Mouse (Mus musculus) fat pad, adult 2 months (tissue): ENCODE results near the gene Atp2c2.

Experiments
- DNase-seq: peaks from one replicate; pipeline ENCODE4 v3.0.0-alpha.2; 2011; ENCODE audit warnings: low read depth, low spot score; ENCODE audit errors: extremely low read depth

Gene Atp2c2

DNA sequence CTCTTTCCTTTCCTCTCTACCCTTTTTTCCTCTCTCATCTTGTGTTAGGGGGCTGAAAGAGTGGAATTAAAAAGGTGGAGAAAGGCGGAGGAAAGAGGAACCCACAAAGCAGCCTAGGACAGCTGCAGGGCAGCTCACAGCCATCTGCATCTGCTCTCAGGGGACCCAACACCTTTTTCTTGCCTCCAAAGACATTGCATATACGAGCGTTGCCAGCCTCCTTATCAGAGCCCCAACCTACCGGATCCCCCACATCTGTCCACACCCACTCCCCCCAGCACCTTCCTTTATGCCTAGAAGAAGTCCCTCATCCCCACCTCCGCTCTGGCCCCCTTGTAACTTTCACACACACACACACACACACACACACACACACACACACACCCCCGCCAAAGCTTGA is 83.8 kb downstream of the Atp2c2 start:
- no peak for DNase-seq

DNA sequence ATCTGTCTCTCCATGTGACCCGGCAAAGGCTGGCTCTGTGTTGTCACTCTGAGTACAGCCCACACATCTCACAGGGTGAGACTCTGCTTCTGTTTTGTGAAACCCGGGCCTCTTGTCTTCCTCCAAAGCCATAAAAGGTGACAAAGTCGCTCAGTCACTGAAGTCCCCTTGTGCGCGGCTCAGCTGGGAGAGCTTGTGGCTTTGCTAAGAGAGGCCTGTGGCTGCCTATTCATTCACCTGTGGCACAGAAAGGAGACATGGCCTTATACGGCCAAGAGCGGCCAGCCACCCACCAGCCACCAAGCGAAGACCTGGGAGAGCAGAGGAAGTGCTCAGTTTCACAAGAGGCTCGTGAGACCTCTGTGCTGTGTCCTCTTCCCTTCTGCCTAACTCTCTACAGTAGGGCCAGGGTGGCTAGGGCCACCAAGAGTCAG is 84.3 kb downstream of the Atp2c2 start:
- DNase-seq, result no peak

DNA sequence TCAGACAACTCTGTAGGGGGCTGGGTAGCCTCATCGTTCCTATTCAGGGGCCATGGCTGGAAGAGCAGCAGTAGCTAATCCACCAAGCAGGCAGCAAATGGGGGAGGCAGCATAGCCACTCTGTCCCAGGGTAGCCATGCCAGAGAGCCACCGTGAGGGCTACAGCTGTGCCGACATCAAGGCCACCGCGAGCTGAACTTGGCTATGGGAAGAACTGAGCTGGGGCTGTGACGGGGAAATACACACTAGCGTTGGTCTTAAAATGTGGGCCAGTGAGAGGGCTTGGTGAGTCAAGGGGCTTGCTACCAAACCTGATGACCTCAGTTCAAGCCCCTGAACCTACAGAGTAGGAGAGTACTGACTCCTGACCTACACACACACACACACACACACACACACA is 84.9 kb downstream of the Atp2c2 start:
- DNase-seq, result no peak

DNA sequence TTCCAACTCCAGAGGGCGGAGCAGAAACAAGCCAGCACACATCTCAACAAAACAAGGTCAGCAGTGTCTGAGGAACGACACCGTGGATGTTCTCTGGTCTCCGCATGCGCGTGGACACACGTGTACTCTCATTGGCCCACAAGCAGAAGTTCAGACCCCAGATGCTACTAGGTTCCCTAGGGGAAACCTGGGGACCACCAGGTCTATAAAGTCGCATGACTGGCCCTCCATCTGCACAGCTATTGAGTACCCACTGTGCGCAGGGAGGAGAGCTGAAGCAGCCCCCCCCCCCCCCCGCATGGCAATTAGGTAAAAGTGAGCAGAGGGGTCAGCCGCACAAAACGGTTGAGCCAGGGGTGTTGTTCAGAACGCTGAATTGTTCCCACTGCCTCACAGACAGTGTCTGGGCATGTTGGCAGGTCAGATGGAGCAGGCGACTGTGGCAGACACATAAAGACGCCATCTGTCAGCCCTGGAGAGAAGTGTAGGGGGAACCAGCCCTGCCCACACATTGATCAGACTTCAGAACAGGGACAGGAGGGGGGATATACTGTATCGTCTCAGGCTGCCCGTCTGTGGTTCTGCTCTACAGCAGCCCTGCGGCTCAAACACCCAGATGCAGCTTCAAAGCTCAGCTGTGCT is 86.1 kb downstream of the Atp2c2 start:
- DNase-seq, result no peak

DNA sequence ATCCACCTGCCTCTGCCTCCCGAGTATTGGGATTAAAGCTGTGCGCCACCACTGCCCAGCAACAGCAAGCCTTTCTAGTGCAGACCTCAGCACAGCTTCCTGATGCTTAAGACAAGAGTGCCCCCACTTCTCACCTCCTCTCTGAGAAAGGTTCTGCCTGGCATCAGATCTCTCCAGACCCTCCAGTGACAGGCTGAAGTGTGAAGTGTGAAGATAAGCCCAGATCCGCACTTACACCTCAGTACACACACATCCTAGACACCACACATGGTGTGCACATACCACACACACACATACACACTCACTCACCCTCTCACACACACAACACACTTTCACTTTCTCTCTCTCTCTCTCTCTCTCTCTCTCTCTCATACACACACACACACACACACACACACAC is 87.1 kb downstream of the Atp2c2 start:
- no peak for DNase-seq

DNA sequence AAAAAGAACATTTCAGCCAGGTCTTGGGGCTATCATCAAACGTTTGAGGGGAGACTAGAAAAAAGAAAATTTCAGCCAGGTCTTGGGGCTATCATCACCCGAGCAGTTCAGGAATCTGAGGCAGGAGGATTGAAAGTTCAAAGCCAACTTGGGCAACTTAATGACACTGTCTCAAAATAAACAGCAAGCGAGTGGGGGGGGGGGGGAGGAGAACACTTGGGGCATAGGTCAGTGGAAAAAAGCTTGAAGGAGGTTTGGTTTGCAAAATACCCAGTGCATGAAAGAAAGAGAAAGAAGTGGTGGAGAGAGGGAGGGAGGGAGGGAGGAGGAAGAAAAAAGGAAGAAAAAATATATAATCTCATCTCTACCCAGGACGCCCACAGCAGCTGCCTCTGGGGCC is 87.5 kb downstream of the Atp2c2 start:
- DNase-seq, result no peak

DNA sequence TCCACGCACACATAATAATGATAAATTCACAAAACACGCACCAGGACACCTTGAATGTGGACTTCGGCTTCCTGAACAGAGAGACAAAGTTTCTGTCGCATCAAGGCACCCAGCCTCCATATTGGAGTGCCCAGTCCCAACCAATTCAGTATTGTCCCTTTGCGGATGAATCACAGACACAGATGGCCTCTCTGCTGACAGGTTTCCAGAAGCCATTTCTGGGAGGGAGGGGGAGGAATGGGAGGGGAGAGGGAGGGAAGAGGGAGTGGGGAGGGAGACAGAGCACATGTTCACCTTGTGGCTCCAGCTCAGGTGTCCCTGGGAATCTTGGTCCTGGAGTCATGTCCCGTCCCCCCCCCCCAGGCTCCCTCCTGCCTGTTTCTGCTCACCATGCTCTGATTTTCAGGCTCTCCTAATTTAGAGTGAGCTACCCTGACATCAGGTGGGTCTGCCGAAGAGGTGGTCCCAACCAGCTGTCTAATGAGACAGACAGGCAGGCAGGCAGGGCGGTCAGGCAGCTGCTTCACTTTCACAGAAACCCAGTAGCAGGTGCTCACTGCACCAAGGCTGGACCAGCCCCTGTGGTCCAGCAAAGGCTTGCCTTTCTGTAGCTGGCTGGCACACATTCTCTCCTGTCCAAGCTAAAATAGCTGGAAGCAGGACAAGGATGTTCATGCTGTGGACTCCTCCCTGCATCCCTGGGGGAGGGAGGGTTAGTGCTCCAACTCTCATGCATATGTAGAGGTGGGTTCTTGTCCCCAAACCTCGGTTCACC is 89.0 kb downstream of the Atp2c2 start:
- DNase-seq, result no peak

DNA sequence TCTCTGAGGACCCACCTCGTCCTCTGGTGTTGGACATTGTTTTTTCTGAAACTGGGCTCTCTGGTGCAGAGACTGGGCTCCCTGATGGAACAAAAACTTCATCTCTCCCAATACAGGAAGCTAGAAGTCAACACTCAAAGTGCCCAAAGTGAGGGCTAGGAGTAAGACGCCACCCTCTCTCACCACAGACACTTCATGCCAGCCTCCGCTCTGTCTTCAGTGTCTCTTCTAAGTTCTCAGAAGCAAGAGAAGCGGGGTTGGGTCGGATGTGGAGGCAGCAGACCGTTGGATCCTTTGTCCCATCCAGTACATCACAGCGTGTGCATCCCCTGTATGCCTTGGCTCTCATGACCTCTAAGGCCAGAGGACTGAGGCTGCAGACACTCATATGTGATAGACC is 89.8 kb downstream of the Atp2c2 start:
- DNase-seq, result no peak

DNA sequence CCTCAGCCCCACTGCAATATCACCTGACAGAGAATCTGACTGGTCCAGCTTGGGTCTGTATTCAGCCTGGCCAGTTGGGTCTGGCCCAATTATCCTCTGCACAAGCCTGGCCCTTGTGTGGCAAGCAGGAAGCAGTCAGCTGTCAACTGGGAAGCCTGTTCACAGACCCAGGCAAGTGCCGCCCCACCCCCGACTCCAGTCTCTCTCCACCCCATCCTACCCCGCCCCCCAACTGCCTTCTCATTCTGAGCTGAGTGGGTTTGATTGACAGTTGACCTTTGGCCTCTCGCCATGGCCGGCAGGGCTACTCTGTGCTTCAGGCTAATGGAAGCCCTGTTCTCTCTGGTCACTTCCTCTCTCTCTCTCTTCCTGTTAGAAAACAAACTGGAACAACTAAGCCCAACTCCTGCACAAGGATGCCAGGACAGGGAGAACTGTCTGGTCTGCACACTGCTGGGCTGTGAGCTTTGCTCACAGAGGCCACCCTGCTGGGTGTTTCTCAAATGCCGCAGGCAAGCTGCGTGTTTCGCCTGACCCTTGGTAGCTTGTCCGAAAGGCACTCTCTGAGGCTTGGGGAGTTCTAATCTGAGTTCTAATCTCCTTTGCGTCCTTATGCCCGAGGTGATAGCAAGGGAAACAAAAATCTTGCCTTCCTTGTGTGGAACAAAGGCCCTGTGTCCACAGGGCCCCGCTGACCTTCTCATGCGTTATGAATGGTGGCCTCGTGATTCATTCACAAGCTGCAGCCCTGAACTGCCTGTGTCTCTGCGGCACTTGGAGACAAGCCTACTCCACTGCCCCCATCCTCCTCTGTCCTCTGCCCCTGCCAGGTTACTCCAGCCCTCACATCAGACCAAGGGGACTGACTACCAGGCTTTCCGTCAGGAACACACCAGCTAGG is 92.2 kb downstream of the Atp2c2 start:
- DNase-seq, result no peak

DNA sequence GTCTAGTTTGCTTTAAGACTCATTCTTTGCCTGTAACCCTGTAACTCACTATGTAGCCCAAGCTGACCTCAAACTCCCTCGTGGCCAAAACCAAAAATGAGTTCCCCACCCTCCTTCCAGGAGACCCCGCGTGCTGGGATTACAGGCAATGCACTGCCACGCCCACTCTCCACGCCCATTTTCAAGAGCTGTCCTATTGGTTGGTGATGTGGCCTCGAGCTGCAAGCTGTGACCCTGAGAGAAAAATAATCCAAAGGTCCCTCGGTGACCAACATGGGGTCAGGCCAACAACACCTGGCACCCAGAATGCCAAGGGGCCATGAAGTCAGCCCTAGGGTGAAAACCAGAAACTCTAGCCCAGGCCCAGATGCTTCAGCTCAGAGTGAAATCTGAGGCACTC is 94.9 kb downstream of the Atp2c2 start:
- no peak for DNase-seq

DNA sequence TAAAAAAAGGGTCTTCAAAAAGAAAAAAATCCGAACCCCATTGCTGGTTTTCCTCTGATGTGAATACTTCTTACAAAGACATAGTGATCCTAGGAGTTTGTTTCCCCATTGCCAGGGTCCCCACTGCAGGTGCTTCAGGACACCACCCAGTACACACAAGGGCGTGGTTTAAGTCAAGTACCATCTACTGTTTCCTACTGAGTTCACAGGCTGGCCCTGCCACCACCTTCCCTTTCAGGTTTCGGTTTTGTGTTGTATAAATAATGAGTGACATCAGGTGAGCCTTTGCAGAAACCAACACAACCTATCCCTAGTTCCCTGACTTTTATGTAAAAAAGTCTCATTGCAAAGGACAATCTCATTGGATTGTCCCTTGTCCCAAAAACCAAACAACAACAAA is 95.8 kb downstream of the Atp2c2 start:
- DNase-seq, result no peak

DNA sequence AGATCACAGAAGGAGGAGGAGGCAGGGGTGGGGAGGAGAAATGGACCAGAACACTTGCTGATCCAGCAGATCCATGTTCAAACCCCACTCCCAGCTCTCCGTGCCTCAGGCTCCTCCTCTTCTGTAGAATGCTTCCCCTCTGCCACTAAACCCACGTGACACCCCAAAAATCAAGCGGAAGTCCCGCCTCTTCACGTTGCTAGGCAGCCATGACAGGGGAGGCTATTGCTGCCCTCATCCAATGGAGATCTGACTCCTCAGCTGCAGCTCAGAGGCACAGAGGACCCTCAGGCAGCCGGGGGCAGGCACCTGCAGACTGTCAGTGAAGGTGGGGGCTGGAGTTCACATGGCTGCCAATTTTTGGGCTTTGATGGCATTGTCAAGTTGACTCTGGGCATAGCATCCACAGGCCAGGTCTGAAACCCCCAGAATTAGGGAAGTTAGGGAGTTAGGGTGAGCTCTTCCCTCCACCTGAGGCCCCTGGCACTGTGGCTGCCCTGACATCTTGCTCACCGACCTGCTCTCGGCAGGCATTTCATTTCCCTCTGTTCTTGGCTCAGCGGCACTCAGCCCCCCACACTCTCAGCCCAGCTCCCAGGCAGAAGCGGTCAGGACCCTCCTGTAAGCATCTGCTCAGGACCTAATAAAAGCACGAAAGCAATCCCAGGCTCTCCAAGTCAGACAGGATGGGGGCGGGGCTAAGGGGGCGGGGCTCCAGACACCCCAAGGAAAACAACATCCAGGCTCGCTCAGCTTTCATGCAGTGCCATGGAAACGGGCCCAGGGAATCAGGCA is 98.6 kb downstream of the Atp2c2 start:
- DNase-seq, result no peak

DNA sequence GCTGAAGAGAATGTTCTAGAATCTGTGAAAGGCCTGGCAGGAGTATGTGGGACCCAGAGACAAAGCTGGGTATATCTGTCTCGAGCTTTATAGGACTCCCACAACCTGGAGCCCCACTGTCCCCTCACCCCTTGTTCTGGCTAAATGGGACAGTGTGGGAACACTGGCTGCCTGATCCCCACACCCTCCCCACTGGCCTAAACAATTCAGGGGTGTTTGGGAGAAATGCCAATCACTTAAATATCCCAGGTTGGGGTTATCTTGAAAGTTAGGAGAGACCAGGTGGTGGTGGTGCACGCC is 99.1 kb downstream of the Atp2c2 start:
- no peak for DNase-seq

DNA sequence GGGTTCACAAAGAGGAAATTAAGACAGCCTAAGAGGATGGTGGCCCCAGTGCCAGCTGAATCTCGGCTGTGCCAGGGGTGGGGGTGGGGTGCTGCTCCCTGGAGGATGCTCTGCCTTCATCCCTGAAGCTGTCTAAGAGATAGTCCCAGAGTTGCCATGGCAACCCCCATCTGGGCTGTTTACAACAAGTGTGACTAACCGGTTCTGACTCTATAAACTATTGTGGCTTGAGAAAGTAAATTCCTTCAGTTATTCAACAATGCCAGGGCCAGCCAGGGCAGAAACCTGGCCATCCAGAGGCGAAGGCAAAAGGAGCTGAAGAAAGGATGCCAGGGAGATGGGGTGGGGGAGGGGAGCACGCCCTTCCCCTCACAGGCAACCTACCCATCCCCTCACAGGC is 101.4 kb downstream of the Atp2c2 start:
- no peak for DNase-seq

DNA sequence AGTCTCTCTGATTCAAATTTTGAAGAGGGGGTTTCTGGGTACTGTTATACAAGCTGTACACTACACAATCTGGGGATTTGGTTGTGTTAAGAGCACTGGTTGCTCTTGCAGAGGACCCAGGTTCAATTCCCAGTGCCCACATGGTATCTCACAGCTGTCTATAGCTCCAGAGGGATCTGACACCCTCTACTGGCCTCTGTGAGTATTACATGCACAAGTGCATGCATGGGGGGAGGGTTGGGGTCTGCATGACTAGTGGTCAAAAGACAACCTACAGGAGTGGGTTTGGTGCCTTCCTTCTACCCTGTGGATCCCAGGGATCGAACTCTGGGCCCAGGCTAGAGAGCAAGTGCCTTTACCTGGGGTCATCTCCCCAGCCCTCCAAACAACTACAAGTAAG is 102.8 kb downstream of the Atp2c2 start:
- no peak for DNase-seq

DNA sequence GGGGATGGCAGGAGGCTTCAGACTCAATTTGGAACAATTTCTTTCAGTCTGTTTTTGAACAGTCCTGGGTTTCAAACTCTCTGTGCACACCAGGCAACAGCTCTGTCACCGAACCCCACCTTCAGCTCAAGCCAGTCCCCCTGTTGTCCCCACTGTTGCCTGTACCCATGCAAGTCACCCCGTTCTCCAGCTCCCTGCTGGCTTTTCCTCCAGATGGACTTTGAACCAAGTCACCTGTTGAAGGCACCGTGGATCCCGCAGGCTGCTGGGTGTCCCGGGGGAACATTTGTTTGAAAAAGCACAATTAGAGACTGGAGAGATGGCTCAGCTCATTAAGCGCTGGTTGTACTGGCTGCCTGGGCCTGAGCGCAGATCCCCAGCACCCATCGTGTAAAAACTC is 105.5 kb downstream of the Atp2c2 start:
- DNase-seq, result no peak

DNA sequence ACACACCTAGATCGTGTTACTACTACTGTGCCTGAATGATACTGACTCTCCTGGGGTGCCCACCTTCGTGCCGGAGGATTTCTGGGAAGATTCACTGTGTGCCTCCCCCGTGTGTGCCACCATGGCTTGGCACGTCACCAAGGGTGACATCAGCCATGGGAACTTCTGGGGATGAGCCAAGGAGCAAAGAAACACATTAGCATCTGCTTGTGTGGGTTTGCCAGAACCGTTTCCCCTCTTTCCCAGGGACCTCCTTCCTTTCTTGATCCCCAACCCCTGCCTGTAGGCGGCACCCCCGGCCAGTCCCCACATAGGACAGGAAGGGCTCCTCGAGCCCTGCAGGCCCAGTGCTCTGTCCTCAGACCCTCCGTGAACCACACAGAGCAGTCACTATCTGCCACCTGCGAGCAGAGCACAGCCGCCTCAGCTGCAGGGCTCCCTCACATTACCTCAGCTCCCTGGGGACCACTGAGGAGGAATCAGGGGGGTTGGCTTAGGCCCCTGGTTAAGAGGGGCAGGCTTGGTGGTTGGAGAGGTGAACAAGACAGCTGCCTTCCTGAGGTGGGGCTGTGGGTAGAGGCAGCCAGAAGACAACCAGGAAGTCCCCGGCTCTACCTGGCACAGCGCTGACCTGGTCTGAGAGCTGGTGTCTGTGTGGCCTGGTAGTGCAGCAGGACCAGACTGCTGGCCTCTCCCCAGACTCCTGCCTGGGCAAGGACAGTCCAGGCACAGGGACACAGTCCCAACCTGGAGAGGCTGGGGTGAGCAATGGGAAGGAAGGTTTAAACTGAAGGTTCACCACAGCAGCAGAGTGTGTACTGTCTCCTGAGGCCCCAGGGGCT is 106.8 kb downstream of the Atp2c2 start:
- no peak for DNase-seq
